Mouse (Mus musculus): ENCODE measurements at regions not wholly inside any gene's neighbourhood (a gene's known extent, or its start where the extent isn't known, plus 50 kb on each side); places are given as distances from the start of the nearest gene placed in this dataset.

GRCm38 (mm10) chr12:96141748-96142147 is 449.7 kb downstream of the Flrt2 start:
- H3K4me1 ChIP-seq (replicated peaks; ENCODE audit: control insufficient read depth, insufficient read depth, low read length), result no peaks in the 10 kb centered on the region
- no peak for ATAC-seq (ENCODE audit: low FRiP score)
- no peak overlapping the region for H3K9ac ChIP-seq (ENCODE audit: low read depth, low read length)

GRCm38 (mm10) chr12:96154095-96154494 is 462.1 kb downstream of the Flrt2 start:
- H3K4me2 ChIP-seq (replicated peaks; ENCODE audit: low read depth, low read length), result no peak overlapping the region
- WGBS, result 69% methylated on average over 3 of the region's 3 CpGs
- H3K4me1 ChIP-seq (replicated peaks; ENCODE audit: control insufficient read depth, insufficient read depth, low read length), result no peaks in the 10 kb centered on the region
- no peak overlapping the region for H3K4me3 ChIP-seq (ENCODE audit: low read depth, low read length)
- H3K9me3 ChIP-seq (ENCODE audit: control insufficient read depth, low read length), result no peaks in the 10 kb centered on the region
- DNase-seq (ENCODE audit: low spot score) (no peak), ATAC-seq (ENCODE audit: low FRiP score) (no peak)
- H3K27me3 ChIP-seq (ENCODE audit: control insufficient read depth, insufficient read depth, low read length), result no peaks in the 10 kb centered on the region
- H3K36me3 ChIP-seq (ENCODE audit: control insufficient read depth, insufficient read depth, low read length), result no peaks in the 10 kb centered on the region
- no peak overlapping the region for H3K27ac ChIP-seq (ENCODE audit: low read depth, low read length)
- H3K9ac ChIP-seq (ENCODE audit: low read depth, low read length), result no peak overlapping the region

More at GRCm38 (mm10) chr12:96141748-96142147, 449.7 kb downstream of the Flrt2 start:
- 54% methylated on average over 2 of the region's 2 CpGs for WGBS
- no peaks in the 10 kb centered on the region for H3K9me3 ChIP-seq (ENCODE audit: control insufficient read depth, low read length)
- no peaks in the 10 kb centered on the region for H3K36me3 ChIP-seq (ENCODE audit: control insufficient read depth, insufficient read depth, low read length)
- H3K27ac ChIP-seq (ENCODE audit: low read depth, low read length), result no peak overlapping the region
- no peaks in the 10 kb centered on the region for H3K27me3 ChIP-seq (ENCODE audit: control insufficient read depth, insufficient read depth, low read length)
- H3K4me2 ChIP-seq (replicated peaks; ENCODE audit: low read depth, low read length), result no peak overlapping the region
- H3K4me3 ChIP-seq (ENCODE audit: low read depth, low read length), result no peak overlapping the region
- no peak for DNase-seq (ENCODE audit: low spot score)

DNA sequence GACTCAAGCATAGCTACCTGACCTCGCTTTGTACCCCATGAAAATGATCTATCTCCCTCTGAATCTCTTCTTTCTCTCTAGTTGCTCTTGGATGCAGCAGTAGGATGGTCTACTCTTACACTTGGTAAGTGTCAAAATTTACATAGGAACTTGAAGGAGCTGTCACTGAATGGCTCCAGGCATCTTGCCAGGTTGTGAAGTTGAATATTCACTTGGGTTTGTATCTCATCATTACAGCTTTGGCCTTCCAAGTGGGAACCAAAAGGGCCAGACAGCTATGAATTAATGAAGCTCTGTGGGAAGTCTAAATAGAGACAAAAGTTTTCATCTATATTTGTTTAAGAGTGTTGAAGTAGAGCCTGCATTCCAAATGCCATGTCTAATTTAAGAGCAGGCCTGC is 475.5 kb downstream of the Flrt2 start:
- no peak overlapping the region for H3K4me2 ChIP-seq (replicated peaks; ENCODE audit: low read depth, low read length)
- H3K27ac ChIP-seq (ENCODE audit: low read depth, low read length), result no peak overlapping the region
- H3K4me3 ChIP-seq (ENCODE audit: low read depth, low read length), result no peak overlapping the region
- DNase-seq (ENCODE audit: low spot score), result no peak
- no peak overlapping the region for H3K9ac ChIP-seq (ENCODE audit: low read depth, low read length)
- H3K36me3 ChIP-seq (ENCODE audit: control insufficient read depth, insufficient read depth, low read length), result no peaks in the 10 kb centered on the region
- 97% methylated on average over 1 of the region's 1 CpGs for WGBS
- H3K27me3 ChIP-seq (ENCODE audit: control insufficient read depth, insufficient read depth, low read length), result no peaks in the 10 kb centered on the region
- ATAC-seq (ENCODE audit: low FRiP score), result no peak
- H3K9me3 ChIP-seq (ENCODE audit: control insufficient read depth, low read length), result no peaks in the 10 kb centered on the region
- no peaks in the 10 kb centered on the region for H3K4me1 ChIP-seq (replicated peaks; ENCODE audit: control insufficient read depth, insufficient read depth, low read length)

DNA sequence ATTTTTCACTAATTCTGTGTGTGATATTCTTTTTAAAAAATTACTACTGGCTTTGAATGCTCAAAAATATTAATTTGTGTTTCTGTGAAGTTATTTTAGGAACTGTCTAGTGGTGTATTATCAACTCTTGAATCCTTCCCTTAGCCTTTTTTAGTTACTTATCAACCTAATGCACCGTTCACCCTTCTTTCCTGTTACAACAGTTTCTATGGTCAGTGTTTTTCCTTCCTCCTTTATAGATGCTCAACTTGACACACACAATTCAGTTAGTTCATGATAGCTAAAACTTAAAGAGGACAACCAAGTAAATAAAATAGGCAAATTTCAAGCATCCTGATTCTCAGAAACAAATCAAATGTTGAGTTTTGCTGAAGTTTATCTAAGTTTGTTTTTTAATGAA is 506.9 kb downstream of the Flrt2 start:
- H3K9me3 ChIP-seq (ENCODE audit: control insufficient read depth, low read length), result no peaks in the 10 kb centered on the region
- H3K27me3 ChIP-seq (ENCODE audit: control insufficient read depth, insufficient read depth, low read length), result no peaks in the 10 kb centered on the region
- no peaks in the 10 kb centered on the region for H3K4me1 ChIP-seq (replicated peaks; ENCODE audit: control insufficient read depth, insufficient read depth, low read length)
- DNase-seq (ENCODE audit: low spot score), result no peak
- no peaks in the 10 kb centered on the region for H3K36me3 ChIP-seq (ENCODE audit: control insufficient read depth, insufficient read depth, low read length)
- H3K4me3 ChIP-seq (ENCODE audit: low read depth, low read length), result no peak overlapping the region
- no peak overlapping the region for H3K4me2 ChIP-seq (replicated peaks; ENCODE audit: low read depth, low read length)
- 71% methylated on average over 1 of the region's 1 CpGs for WGBS
- no peak for ATAC-seq (ENCODE audit: low FRiP score)
- H3K9ac ChIP-seq (ENCODE audit: low read depth, low read length), result no peak overlapping the region
- H3K27ac ChIP-seq (ENCODE audit: low read depth, low read length), result no peak overlapping the region

DNA sequence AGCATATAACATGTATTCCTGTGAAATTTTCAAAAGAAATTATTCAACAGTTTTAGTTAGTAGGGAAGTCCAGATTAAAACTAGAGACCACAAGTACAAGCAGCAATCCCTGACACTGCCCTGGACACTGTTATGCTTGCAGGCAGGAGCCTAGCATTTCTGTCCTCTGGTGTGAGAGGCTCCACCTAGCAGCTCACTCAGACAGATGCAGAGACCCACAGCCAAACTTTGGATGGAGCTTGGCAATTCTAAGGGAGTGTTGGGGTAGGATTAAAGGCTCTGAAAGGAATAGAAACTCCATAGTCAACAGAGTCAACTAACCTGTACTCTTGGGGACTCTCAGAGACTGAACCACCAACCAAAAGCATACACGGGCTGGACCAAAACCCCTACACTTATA is 509.8 kb downstream of the Flrt2 start:
- Histone ChIP-seq H3K27me3 (ENCODE audit: control insufficient read depth, insufficient read depth, low read length) (no peaks in the 10 kb centered on the region), H3K9me3 (ENCODE audit: control insufficient read depth, low read length) (no peaks in the 10 kb centered on the region), H3K36me3 (ENCODE audit: control insufficient read depth, insufficient read depth, low read length) (no peaks in the 10 kb centered on the region), H3K4me3 (ENCODE audit: low read depth, low read length) (no peak overlapping the region), H3K27ac (ENCODE audit: low read depth, low read length) (no peak overlapping the region), H3K4me2 (replicated peaks; ENCODE audit: low read depth, low read length) (no peak overlapping the region), H3K4me1 (replicated peaks; ENCODE audit: control insufficient read depth, insufficient read depth, low read length) (no peaks in the 10 kb centered on the region), H3K9ac (ENCODE audit: low read depth, low read length) (no peak overlapping the region)
- WGBS, result 96% methylated on average over 1 of the region's 1 CpGs
- DNase-seq (ENCODE audit: low spot score) (no peak), ATAC-seq (ENCODE audit: low FRiP score) (no peak)

- H3K27me3 ChIP-seq (ENCODE audit: control insufficient read depth, insufficient read depth, low read length), result no peaks in the 10 kb centered on the region
- no peak overlapping the region for H3K4me2 ChIP-seq (replicated peaks; ENCODE audit: low read depth, low read length)
- H3K4me3 ChIP-seq (ENCODE audit: low read depth, low read length), result no peak overlapping the region
- no peak overlapping the region for H3K9ac ChIP-seq (ENCODE audit: low read depth, low read length)
- WGBS, result 73% methylated on average over 1 of the region's 1 CpGs
- H3K27ac ChIP-seq (ENCODE audit: low read depth, low read length), result no peak overlapping the region
- H3K4me1 ChIP-seq (replicated peaks; ENCODE audit: control insufficient read depth, insufficient read depth, low read length), result no peaks in the 10 kb centered on the region
- ATAC-seq (ENCODE audit: low FRiP score) (no peak), DNase-seq (ENCODE audit: low spot score) (no peak)
- no peaks in the 10 kb centered on the region for H3K36me3 ChIP-seq (ENCODE audit: control insufficient read depth, insufficient read depth, low read length)
- no peaks in the 10 kb centered on the region for H3K9me3 ChIP-seq (ENCODE audit: control insufficient read depth, low read length)
Measured at GRCm38 (mm10) chr12:96226446-96226845, 534.4 kb downstream of the Flrt2 start.

GRCm38 (mm10) chr12:96228714-96229113 is 536.7 kb downstream of the Flrt2 start:
- DNase-seq (ENCODE audit: low spot score) (no peak), ATAC-seq (ENCODE audit: low FRiP score) (no peak)
- no peaks in the 10 kb centered on the region for H3K9me3 ChIP-seq (ENCODE audit: control insufficient read depth, low read length)
- H3K4me2 ChIP-seq (replicated peaks; ENCODE audit: low read depth, low read length), result no peak overlapping the region
- H3K27ac ChIP-seq (ENCODE audit: low read depth, low read length), result no peak overlapping the region
- no peak overlapping the region for H3K4me3 ChIP-seq (ENCODE audit: low read depth, low read length)
- 97% methylated on average over 3 of the region's 3 CpGs for WGBS
- H3K9ac ChIP-seq (ENCODE audit: low read depth, low read length), result no peak overlapping the region
- H3K4me1 ChIP-seq (replicated peaks; ENCODE audit: control insufficient read depth, insufficient read depth, low read length), result no peaks in the 10 kb centered on the region
- H3K27me3 ChIP-seq (ENCODE audit: control insufficient read depth, insufficient read depth, low read length), result no peaks in the 10 kb centered on the region
- H3K36me3 ChIP-seq (ENCODE audit: control insufficient read depth, insufficient read depth, low read length), result no peaks in the 10 kb centered on the region

- no peaks in the 10 kb centered on the region for H3K4me1 ChIP-seq (replicated peaks; ENCODE audit: control insufficient read depth, insufficient read depth, low read length)
- no peaks in the 10 kb centered on the region for H3K9me3 ChIP-seq (ENCODE audit: control insufficient read depth, low read length)
- no peak overlapping the region for H3K4me2 ChIP-seq (replicated peaks; ENCODE audit: low read depth, low read length)
- DNase-seq (ENCODE audit: low spot score), result no peak
- no peaks in the 10 kb centered on the region for H3K27me3 ChIP-seq (ENCODE audit: control insufficient read depth, insufficient read depth, low read length)
- no peak for ATAC-seq (ENCODE audit: low FRiP score)
- WGBS, result 81% methylated on average over 1 of the region's 1 CpGs
- H3K9ac ChIP-seq (ENCODE audit: low read depth, low read length), result no peak overlapping the region
- no peak overlapping the region for H3K27ac ChIP-seq (ENCODE audit: low read depth, low read length)
- H3K36me3 ChIP-seq (ENCODE audit: control insufficient read depth, insufficient read depth, low read length), result no peaks in the 10 kb centered on the region
- no peak overlapping the region for H3K4me3 ChIP-seq (ENCODE audit: low read depth, low read length)
Measured at GRCm38 (mm10) chr12:96235510-96235909, 543.5 kb downstream of the Flrt2 start.

DNA sequence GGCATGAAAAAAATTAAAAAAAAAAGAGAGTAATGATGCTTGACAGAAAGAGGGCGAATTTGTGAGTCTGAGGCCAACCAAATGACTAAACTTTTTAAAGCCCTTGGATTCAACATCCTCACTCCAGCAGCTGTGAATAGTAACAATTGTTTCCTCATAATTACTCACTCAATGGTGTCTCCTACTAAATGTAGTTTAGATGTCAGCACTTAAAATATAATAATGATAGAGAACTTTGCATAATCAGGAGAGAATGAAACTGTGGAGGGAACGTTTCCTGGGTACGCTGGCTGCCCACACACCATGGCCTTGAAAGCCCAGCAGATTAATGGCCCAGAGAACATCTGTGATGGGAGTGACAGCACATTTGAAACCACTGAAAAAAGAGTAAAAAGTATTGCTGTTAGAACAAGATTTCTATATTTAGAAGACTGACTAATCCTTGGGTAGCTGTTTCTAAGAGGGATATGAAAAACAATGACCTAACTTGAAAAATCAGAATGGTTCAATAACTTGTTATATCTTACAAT is 544.0 kb downstream of the Flrt2 start:
- H3K27me3 ChIP-seq (ENCODE audit: control insufficient read depth, insufficient read depth, low read length), result no peaks in the 10 kb centered on the region
- no peak overlapping the region for H3K27ac ChIP-seq (ENCODE audit: low read depth, low read length)
- WGBS, result 88% methylated on average over 3 of the region's 3 CpGs
- H3K9ac ChIP-seq (ENCODE audit: low read depth, low read length), result no peak overlapping the region
- DNase-seq (ENCODE audit: low spot score) (no peak), ATAC-seq (ENCODE audit: low FRiP score) (no peak)
- no peaks in the 10 kb centered on the region for H3K4me1 ChIP-seq (replicated peaks; ENCODE audit: control insufficient read depth, insufficient read depth, low read length)
- H3K9me3 ChIP-seq (ENCODE audit: control insufficient read depth, low read length), result no peaks in the 10 kb centered on the region
- no peak overlapping the region for H3K4me2 ChIP-seq (replicated peaks; ENCODE audit: low read depth, low read length)
- no peak overlapping the region for H3K4me3 ChIP-seq (ENCODE audit: low read depth, low read length)
- H3K36me3 ChIP-seq (ENCODE audit: control insufficient read depth, insufficient read depth, low read length), result no peaks in the 10 kb centered on the region
